Mouse (Mus musculus) cerebellum, adult (tissue): ENCODE data around the gene En1.

Experiments used
- ATAC-seq: cut with Nextera tagmentation; 2 replicates; pipeline ENCODE4 v1.9.2; 2017; ENCODE audit warnings: mild to moderate bottlenecking, moderate library complexity, mixed read lengths; ENCODE audit not compliant: insufficient number of reproducible peaks, low FRiP score, low TSS enrichment

En1 gene

DNA sequence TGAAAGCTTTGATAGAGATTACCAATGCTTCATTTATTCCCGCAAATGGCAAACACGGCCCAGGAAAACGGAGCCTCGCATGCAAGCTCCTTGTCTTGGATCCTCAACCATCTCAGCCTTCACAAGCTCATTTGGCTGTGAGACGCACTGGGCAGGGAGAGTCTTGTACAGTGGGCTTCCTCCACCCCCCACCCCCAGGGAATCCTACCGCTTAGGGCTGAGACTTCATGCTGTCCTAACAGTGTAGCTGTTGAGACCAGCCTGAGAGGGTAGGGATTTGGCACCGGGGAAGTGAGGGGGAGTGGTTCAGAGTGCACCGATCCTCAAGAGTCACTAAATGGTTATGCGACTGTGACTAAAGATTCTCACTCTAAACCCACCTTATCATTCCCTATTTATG lies 13.7 kb downstream of the En1 start:
- no peak for ATAC-seq

DNA sequence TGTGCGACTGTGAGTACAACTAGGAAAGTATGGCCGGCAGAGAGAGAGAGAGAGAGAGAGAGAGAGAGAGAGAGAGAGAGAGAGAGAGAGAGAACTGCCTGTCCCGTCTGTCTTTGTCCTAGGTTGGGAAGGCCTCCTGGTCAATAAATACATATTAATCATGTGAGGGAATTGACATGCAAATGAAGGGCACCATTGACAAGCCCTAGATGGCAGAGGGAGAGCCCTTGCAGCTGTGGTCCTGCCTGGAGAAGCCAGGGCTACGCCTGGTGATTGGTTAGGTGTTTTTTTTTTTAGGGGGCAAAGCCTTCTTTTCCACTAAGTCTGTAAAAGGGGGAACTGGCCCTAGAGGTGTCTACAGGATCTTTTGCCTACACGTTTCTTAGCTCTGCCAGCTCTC lies 19.2 kb downstream of the En1 start:
- no peak for ATAC-seq

- ATAC-seq, result no peak
Observed at GRCm38 (mm10) chr1:120626930-120627621, 24.9 kb downstream of the En1 start.

- ATAC-seq, result no peak
Observed at GRCm38 (mm10) chr1:120627622-120628001, 25.4 kb downstream of the En1 start.

- ATAC-seq, result no peak
Observed at GRCm38 (mm10) chr1:120628821-120629220, 26.6 kb downstream of the En1 start.

DNA sequence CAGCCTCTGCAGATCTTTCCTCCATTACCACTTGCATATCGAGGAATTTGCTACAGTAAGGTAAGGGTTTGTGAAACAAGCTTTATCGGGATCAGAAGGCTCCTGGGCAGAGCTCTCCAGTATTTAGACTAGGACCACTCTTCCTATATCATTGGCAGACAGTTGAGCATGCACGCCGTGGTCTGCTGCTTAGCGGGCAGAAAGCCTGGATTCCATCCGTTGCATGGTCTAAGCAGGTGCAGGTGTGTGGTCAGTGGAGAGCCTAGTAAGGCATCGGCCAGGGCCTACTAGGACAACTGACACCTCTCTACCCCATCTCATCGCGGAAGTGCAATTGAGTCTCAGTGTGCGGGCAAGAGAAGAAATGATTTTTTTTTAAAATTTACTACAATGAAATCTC lies 41.2 kb downstream of the En1 start:
- ATAC-seq, result no peak

DNA sequence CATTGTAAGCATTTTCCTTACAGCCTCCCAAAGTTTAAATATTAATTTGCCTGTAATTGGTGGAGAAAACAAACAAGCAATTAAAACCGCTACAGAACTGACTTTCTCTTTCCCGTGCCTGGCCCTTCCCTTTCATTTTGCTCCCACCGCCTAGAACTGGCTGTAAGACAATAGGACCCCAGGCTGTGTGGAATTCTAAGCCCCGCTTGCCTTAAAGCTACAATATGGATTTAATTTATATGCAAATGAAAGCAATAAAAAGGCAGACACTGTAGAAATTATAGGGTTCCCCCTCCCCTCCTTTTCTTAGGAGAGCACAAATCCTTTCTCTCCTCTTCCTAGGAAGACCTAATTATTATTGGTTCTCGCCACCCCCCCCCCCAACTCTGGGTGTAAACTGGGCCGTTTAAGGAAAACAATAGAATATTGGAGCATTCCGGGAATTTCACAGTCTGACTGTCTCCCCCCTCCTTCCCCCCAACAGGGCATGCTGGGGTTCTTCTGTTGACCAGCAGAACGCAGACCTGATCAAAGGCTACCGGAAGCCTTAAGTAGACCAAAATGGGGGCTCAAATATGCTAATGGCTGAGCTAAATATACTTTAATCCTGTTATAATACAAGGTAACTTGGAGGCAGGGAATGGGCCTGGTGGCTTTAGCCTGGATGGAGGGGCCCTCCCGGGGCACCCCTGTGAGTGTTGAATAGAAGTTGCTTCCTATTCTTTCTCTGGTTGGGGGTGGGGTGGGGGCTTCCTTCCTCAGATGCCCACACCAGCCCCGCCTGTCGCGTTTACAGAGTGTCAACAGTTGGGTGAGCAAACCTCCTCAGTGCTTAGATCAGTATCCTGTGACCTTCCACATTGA lies 41.9 kb downstream of the En1 start:
- no peak for ATAC-seq

- no peak for ATAC-seq
Observed at GRCm38 (mm10) chr1:120644755-120645154, 42.5 kb downstream of the En1 start.

- ATAC-seq, result no peak
Observed at GRCm38 (mm10) chr1:120650068-120650467, 47.9 kb downstream of the En1 start.

GRCm38 (mm10) chr1:120651997-120652396 lies 49.8 kb downstream of the En1 start:
- ATAC-seq, result no peak

DNA sequence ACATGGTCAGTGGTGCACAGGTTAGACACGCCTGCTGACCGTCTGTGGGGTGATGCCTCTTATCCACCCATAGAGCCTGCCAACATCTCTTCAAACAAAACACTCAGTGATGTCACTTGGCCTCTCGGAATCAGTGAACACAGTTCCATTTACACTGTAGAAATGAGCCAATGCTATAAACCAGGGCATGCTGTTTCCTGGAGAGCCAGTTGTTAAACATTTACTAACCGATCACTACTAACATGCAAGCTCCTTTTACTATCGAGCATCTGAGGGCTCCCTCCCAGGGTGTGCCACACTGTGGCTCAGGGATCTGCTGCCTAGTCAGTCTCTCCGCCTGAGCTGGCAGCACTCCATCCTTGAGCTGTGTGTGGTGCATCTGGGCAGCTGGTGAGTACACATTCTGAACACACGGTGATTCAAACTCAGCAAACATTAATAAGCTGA lies 52.8 kb downstream of the En1 start:
- no peak for ATAC-seq
